Mouse (Mus musculus): ENCODE measurements at regions not wholly inside any gene's neighbourhood (a gene's known extent, or its start where the extent isn't known, plus 50 kb on each side); places are given as distances from the start of the nearest gene placed in this dataset.

DNA sequence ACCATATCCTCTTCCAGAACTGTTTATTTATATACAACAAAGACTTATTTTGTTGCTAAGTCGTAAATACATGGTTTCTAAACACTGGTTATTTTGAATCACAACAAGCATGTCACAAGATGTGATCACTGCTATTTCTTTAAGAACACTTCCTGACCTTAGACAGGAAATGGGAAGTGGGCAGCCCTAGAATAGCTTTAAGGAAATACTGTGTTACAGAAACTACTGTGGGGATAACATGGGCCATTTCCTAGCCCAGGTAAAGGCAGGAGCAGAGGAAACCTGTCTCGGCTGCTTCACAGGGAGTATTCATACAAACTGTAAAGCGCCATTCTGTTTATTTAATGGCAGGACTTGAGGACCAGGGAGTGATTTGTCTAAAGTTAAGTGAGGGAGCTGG lies 90.4 kb upstream of the Nrp1 start:
- no peaks in the 10 kb centered on the region for H3K9me3 ChIP-seq (replicated peaks; ENCODE audit: insufficient read depth, low read length)
- DNase-seq (ENCODE audit: low read depth, low spot score): no peak
- H3K36me3 ChIP-seq (ENCODE audit: control insufficient read depth in 1 of 2, insufficient read depth in 2 of 2, low read length in 2 of 2): no peaks in the 10 kb centered on the region
- no peaks in the 10 kb centered on the region for H3K79me2 ChIP-seq (ENCODE audit: control insufficient read depth, insufficient read depth, low read length, poor library complexity)
- H3K27ac ChIP-seq (ENCODE audit: control insufficient read depth, low read depth, low read length): no peak overlapping the region
- TF ChIP-seq NELFE (IDR thresholded peaks at IDR 0.05; ENCODE audit: low read depth, low read length): no peak
- no peak for TF ChIP-seq JUND (IDR thresholded peaks at IDR 0.05; ENCODE audit: low read depth, low read length)
- no peak for TF ChIP-seq ETS1 (IDR thresholded peaks at IDR 0.05; ENCODE audit: low read depth, low read length)
- no peak for TF ChIP-seq SMC3 (IDR thresholded peaks at IDR 0.05; ENCODE audit: low read depth, low read length)
- no peak for TF ChIP-seq MAZ (IDR thresholded peaks at IDR 0.05; ENCODE audit: low read depth, low read length)
- no peak for TF ChIP-seq NRF1 (IDR thresholded peaks at IDR 0.05; ENCODE audit: insufficient read depth, low read depth, low read length, poor library complexity, severe bottlenecking)
- TF ChIP-seq MAFK (IDR thresholded peaks at IDR 0.05; ENCODE audit: borderline replicate concordance, low read depth, low read length): no peak
- H3K27me3 ChIP-seq (ENCODE audit: control insufficient read depth in 1 of 2, insufficient read depth in 2 of 2, low read length in 2 of 2): no peaks in the 10 kb centered on the region
- no peaks in the 10 kb centered on the region for H3K4me1 ChIP-seq (ENCODE audit: control insufficient read depth in 1 of 2, insufficient read depth in 2 of 2, low read length in 2 of 2)
- H3K9ac ChIP-seq (ENCODE audit: control insufficient read depth, low read depth, low read length, poor library complexity, severe bottlenecking): no peak overlapping the region
- H3K4me3 ChIP-seq (ENCODE audit: control insufficient read depth in 1 of 2, insufficient read depth in 1 of 2, low read depth in 2 of 2, low read length in 2 of 2): no peak overlapping the region

DNA sequence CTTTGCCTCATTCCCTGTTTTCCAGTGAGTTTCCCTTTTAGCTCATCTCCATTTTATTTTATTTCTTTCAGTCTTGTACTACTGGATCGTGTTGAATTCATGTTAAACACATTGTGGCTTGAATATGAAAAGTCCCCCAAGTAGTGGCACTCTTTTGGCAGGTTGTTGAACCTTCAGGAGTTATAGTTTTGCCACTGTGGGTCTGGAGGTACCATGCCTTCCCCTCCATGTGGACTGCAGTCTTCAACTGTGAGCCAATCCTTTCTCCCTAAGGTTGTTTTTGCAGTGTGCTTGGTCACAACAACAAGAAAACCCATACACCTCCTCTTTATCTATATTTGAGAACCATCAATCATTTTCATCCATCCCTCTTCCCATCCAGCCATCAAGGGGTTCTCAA lies 88.9 kb upstream of the Nrp1 start:
- TF ChIP-seq GABPA (IDR thresholded peaks at IDR 0.05; ENCODE audit: low read depth, low read length): no peak
- TF ChIP-seq NRF1 (IDR thresholded peaks at IDR 0.05; ENCODE audit: insufficient read depth, low read depth, low read length, poor library complexity, severe bottlenecking): no peak
- no peak for TF ChIP-seq USF2 (IDR thresholded peaks at IDR 0.05; ENCODE audit: borderline replicate concordance in 1 of 2, insufficient read depth in 1 of 2, low read depth in 1 of 2, low read length in 2 of 2)
- no peak for TF ChIP-seq POLR2AphosphoS2 (IDR thresholded peaks at IDR 0.05; ENCODE audit: low read length)
- no peak for TF ChIP-seq KAT2A (conservative IDR thresholded peaks at IDR 0.05; ENCODE audit: low read depth, low read length)
- TF ChIP-seq MYC (IDR thresholded peaks at IDR 0.05; ENCODE audit: low read depth, low read length): no peak
- no peak for TF ChIP-seq POLR2AphosphoS5 (IDR thresholded peaks at IDR 0.05; ENCODE audit: borderline replicate concordance, low read depth, low read length)
- no peak for TF ChIP-seq ZC3H11A (IDR thresholded peaks at IDR 0.05; ENCODE audit: low read depth, low read length)
- no peak for TF ChIP-seq UBTF (IDR thresholded peaks at IDR 0.05; ENCODE audit: borderline replicate concordance, insufficient read depth, low read depth, low read length)
- no peak for DNase-seq (ENCODE audit: low read depth, low spot score)

More for the DNA sequence above, 88.9 kb upstream of the Nrp1 start:
- Histone ChIP-seq H3K79me2 (ENCODE audit: control insufficient read depth, insufficient read depth, low read length, poor library complexity) (no peaks in the 10 kb centered on the region), H3K9me3 (replicated peaks; ENCODE audit: insufficient read depth, low read length) (no peaks in the 10 kb centered on the region), H3K9ac (ENCODE audit: control insufficient read depth, low read depth, low read length, poor library complexity, severe bottlenecking) (no peak overlapping the region), H3K4me3 (ENCODE audit: control insufficient read depth in 1 of 2, insufficient read depth in 1 of 2, low read depth in 2 of 2, low read length in 2 of 2) (no peak overlapping the region), H3K27ac (ENCODE audit: control insufficient read depth, low read depth, low read length) (no peak overlapping the region), H3K27me3 (ENCODE audit: control insufficient read depth in 1 of 2, insufficient read depth in 2 of 2, low read length in 2 of 2) (no peaks in the 10 kb centered on the region), H3K4me1 (ENCODE audit: control insufficient read depth in 1 of 2, insufficient read depth in 2 of 2, low read length in 2 of 2) (no peaks in the 10 kb centered on the region), H3K36me3 (ENCODE audit: control insufficient read depth in 1 of 2, insufficient read depth in 2 of 2, low read length in 2 of 2) (no peaks in the 10 kb centered on the region)
